Mouse (Mus musculus): Measurements from ENCODE around the gene Olfr56.
"Not testable (repeated sequence)": the region's sequence is repeated elsewhere in the genome, so short reads cannot be mapped to it uniquely, and the experiment has no call there.

- TF ChIP-seq MAX (IDR thresholded peaks at IDR 0.05); CTCF (IDR thresholded peaks at IDR 0.05; ENCODE audit: control insufficient read depth, insufficient read depth, insufficient read length); CEBPB (IDR thresholded peaks at IDR 0.05; ENCODE audit: low read depth); USF1 (IDR thresholded peaks at IDR 0.05; ENCODE audit: low read depth); MYOD1 (IDR thresholded peaks at IDR 0.05; ENCODE audit: control insufficient read depth, insufficient read length, low read depth); MYOG (IDR thresholded peaks at IDR 0.05; ENCODE audit: control insufficient read depth, extremely low read depth, insufficient read length); FOSL1 (IDR thresholded peaks at IDR 0.05; ENCODE audit: insufficient read depth, low read length, poor library complexity, severe bottlenecking): not testable (repeated sequence)
Measured at GRCm38 (mm10) chr11:48933422-48933821, 45.3 kb upstream of the Olfr56 start.

Measured in C2C12 (cell line).